Mouse (Mus musculus) kidney, embryonic 15.5 days (tissue): ENCODE measurements around the gene Cstb. TPM values are rescaled to one million over a fixed set of nuclear protein-coding genes. Genes with fewer than 3 reads are reported as not detected.

Experiments
- ATAC-seq: fragments of 200-750 bp; cut with Nextera tagmentation; replicated peaks from 2 replicates; pipeline ENCODE4 v1.8.0; 2017; ENCODE audit warnings: moderate TSS enrichment; ENCODE audit not compliant: low FRiP score
- H3K27ac ChIP-seq: fragments of 300-500 bp; sonication (generic); 2 replicates; pipeline ENCODE4 v1.5.1; 2015; ENCODE audit warnings: mild to moderate bottlenecking, inconsistent platforms
- H3K27me3 ChIP-seq: fragments of 300-500 bp; sonication (generic); 2 replicates; pipeline ENCODE4 v1.6.1; 2015; ENCODE audit warnings: inconsistent platforms
- H3K36me3 ChIP-seq: fragments of 300-500 bp; sonication (generic); 2 replicates; pipeline ENCODE4 v1.6.1; 2015; ENCODE audit warnings: inconsistent platforms
- H3K4me1 ChIP-seq: fragments of 300-500 bp; sonication (generic); 2 replicates; pipeline ENCODE4 v1.6.1; 2015; ENCODE audit warnings: inconsistent platforms
- H3K4me2 ChIP-seq: fragments of 300-500 bp; sonication (generic); 2 replicates; pipeline ENCODE4 v1.6.1; 2015; ENCODE audit warnings: moderate library complexity, mild to moderate bottlenecking, inconsistent platforms
- H3K4me3 ChIP-seq: fragments of 300-500 bp; sonication (generic); replicated peaks from 2 replicates; pipeline ENCODE4 v1.5.1; 2015; ENCODE audit warnings: mild to moderate bottlenecking, inconsistent platforms
- H3K9ac ChIP-seq: fragments of 300-500 bp; sonication (generic); 2 replicates; pipeline ENCODE4 v1.6.1; 2015; ENCODE audit warnings: mild to moderate bottlenecking, inconsistent platforms
- H3K9me3 ChIP-seq: fragments of 300-500 bp; sonication (generic); replicated peaks from 2 replicates; pipeline ENCODE4 v1.6.1; 2016; ENCODE audit warnings: inconsistent platforms
- WGBS: fragments of 180-500 bp; shearing (Covaris S2); methylation state at CpG from one replicate; pipeline ENCODE4 v1.1.7; 2015; ENCODE audit warnings: mixed read lengths; 5-methylcytosine and 5-hydroxymethylcytosine counted together
- polyA plus RNA-seq: library from polyadenylated mRNA; unstranded; fragments of >200 nt; fragmentation: Nextera tagmentation; extraction: Ambion mirVana; gene quantifications from 2 replicates; pipeline ENCODE4 v1.2.1, GENCODE M21; 2015

Cstb gene
- polyA plus RNA-seq, 1 experiment from 2014 or later: 182 TPM

GRCm38 (mm10) chr10:78422614-78423013, 2.9 kb upstream of the Cstb start:
- WGBS: 88% methylated on average over 3 of the region's 3 CpGs
- no peak overlapping the region for H3K4me3 ChIP-seq
- no peak overlapping the region for H3K27ac ChIP-seq
- no peaks in the 10 kb centered on the region for H3K9me3 ChIP-seq
- peaks cover 11% of the 10 kb centered on the region for H3K4me1 ChIP-seq
- ATAC-seq: no peak
- H3K36me3 ChIP-seq: peaks cover 8% of the 10 kb centered on the region
- no peaks in the 10 kb centered on the region for H3K27me3 ChIP-seq
- H3K9ac ChIP-seq: no peak overlapping the region
- no peak overlapping the region for H3K4me2 ChIP-seq

- no peaks in the 10 kb centered on the region for H3K27me3 ChIP-seq
- peak overlapping the region; percentile 72 for H3K4me2 ChIP-seq
- H3K36me3 ChIP-seq: peaks cover 20% of the 10 kb centered on the region
- H3K27ac ChIP-seq: peak overlapping the region; percentile 75
- ATAC-seq: no peak
- 45% methylated on average over 6 of the region's 6 CpGs for WGBS
- no peaks in the 10 kb centered on the region for H3K9me3 ChIP-seq
- peak overlapping the region; percentile 69 for H3K4me3 ChIP-seq
- H3K9ac ChIP-seq: peak overlapping the region; percentile 77
- peaks cover 11% of the 10 kb centered on the region for H3K4me1 ChIP-seq
Observed at GRCm38 (mm10) chr10:78426117-78426735, 757 bp downstream of the Cstb start.

- no peak overlapping the region for H3K4me3 ChIP-seq
- peaks cover 11% of the 10 kb centered on the region for H3K4me1 ChIP-seq
- H3K27ac ChIP-seq: no peak overlapping the region
- no peak overlapping the region for H3K9ac ChIP-seq
- H3K36me3 ChIP-seq: peaks cover 20% of the 10 kb centered on the region
- ATAC-seq: no peak
- H3K9me3 ChIP-seq: no peaks in the 10 kb centered on the region
- no peak overlapping the region for H3K4me2 ChIP-seq
- no peaks in the 10 kb centered on the region for H3K27me3 ChIP-seq
- WGBS: 91% methylated on average over 11 of the region's 11 CpGs
Observed at GRCm38 (mm10) chr10:78428070-78428469, 2.6 kb downstream of the Cstb start.

GRCm38 (mm10) chr10:78429180-78429579, 3.7 kb downstream of the Cstb start:
- Histone ChIP-seq H3K36me3 (peaks cover 20% of the 10 kb centered on the region), H3K9me3 (no peaks in the 10 kb centered on the region), H3K27ac (no peak overlapping the region), H3K9ac (no peak overlapping the region), H3K4me3 (no peak overlapping the region), H3K4me1 (peaks cover 11% of the 10 kb centered on the region), H3K27me3 (no peaks in the 10 kb centered on the region), H3K4me2 (no peak overlapping the region)
- WGBS: 81% methylated on average over 5 of the region's 5 CpGs
- ATAC-seq: no peak

GRCm38 (mm10) chr10:78429776-78430175, 4.3 kb downstream of the Cstb start:
- Histone ChIP-seq H3K27ac (no peak overlapping the region), H3K4me1 (peaks cover 9% of the 10 kb centered on the region), H3K9me3 (no peaks in the 10 kb centered on the region), H3K27me3 (no peaks in the 10 kb centered on the region), H3K4me3 (no peak overlapping the region), H3K4me2 (no peak overlapping the region), H3K36me3 (peaks cover 20% of the 10 kb centered on the region), H3K9ac (no peak overlapping the region)
- WGBS: 92% methylated on average over 2 of the region's 2 CpGs
- ATAC-seq: no peak

- Histone ChIP-seq H3K4me1 (no peaks in the 10 kb centered on the region), H3K4me3 (no peak overlapping the region), H3K9me3 (no peaks in the 10 kb centered on the region), H3K27ac (no peak overlapping the region), H3K9ac (no peak overlapping the region), H3K36me3 (peaks cover 9% of the 10 kb centered on the region), H3K4me2 (no peak overlapping the region), H3K27me3 (no peaks in the 10 kb centered on the region)
- ATAC-seq: no peak
- 74% methylated on average over 3 of the region's 3 CpGs for WGBS
Observed at GRCm38 (mm10) chr10:78432853-78433252, 7.4 kb downstream of the Cstb start.

GRCm38 (mm10) chr10:78438094-78438493, 12.6 kb downstream of the Cstb start:
- 8% methylated on average over 5 of the region's 5 CpGs for WGBS
- H3K27me3 ChIP-seq: no peaks in the 10 kb centered on the region
- ATAC-seq: no peak

GRCm38 (mm10) chr10:78439550-78439949, 14.1 kb downstream of the Cstb start:
- Histone ChIP-seq H3K27ac (no peak overlapping the region), H3K27me3 (no peaks in the 10 kb centered on the region), H3K36me3 (peaks cover 23% of the 10 kb centered on the region), H3K9me3 (no peaks in the 10 kb centered on the region), H3K9ac (no peak overlapping the region), H3K4me3 (no peak overlapping the region), H3K4me1 (no peaks in the 10 kb centered on the region), H3K4me2 (no peak overlapping the region)
- ATAC-seq: no peak
- 56% methylated on average over 5 of the region's 5 CpGs for WGBS

More at GRCm38 (mm10) chr10:78438094-78438493, 12.6 kb downstream of the Cstb start:
- Histone ChIP-seq H3K9ac (no peak overlapping the region), H3K36me3 (peaks cover 15% of the 10 kb centered on the region), H3K4me1 (no peaks in the 10 kb centered on the region), H3K4me3 (no peak overlapping the region), H3K9me3 (no peaks in the 10 kb centered on the region), H3K27ac (no peak overlapping the region), H3K4me2 (no peak overlapping the region)

GRCm38 (mm10) chr10:78439990-78440389, 14.5 kb downstream of the Cstb start:
- Histone ChIP-seq H3K27ac (no peak overlapping the region), H3K9me3 (no peaks in the 10 kb centered on the region), H3K4me1 (no peaks in the 10 kb centered on the region), H3K9ac (no peak overlapping the region), H3K4me2 (no peak overlapping the region), H3K36me3 (peaks cover 28% of the 10 kb centered on the region), H3K27me3 (no peaks in the 10 kb centered on the region), H3K4me3 (no peak overlapping the region)
- ATAC-seq: no peak
- WGBS: 85% methylated on average over 7 of the region's 7 CpGs

- Histone ChIP-seq H3K27ac (no peak overlapping the region), H3K4me1 (no peaks in the 10 kb centered on the region), H3K36me3 (peaks cover 35% of the 10 kb centered on the region), H3K27me3 (no peaks in the 10 kb centered on the region), H3K4me2 (no peak overlapping the region), H3K4me3 (no peak overlapping the region), H3K9ac (no peak overlapping the region), H3K9me3 (no peaks in the 10 kb centered on the region)
- no peak for ATAC-seq
- 72% methylated on average over 9 of the region's 9 CpGs for WGBS
Observed at GRCm38 (mm10) chr10:78440812-78441211, 15.3 kb downstream of the Cstb start.

- no peak for ATAC-seq
- Histone ChIP-seq H3K4me1 (no peaks in the 10 kb centered on the region), H3K4me3 (no peak overlapping the region), H3K36me3 (peaks cover 42% of the 10 kb centered on the region), H3K9me3 (no peaks in the 10 kb centered on the region), H3K27me3 (no peaks in the 10 kb centered on the region), H3K27ac (no peak overlapping the region), H3K9ac (no peak overlapping the region), H3K4me2 (no peak overlapping the region)
- WGBS: 89% methylated on average over 5 of the region's 5 CpGs
Observed at GRCm38 (mm10) chr10:78441606-78442005, 16.1 kb downstream of the Cstb start.

- no peaks in the 10 kb centered on the region for H3K9me3 ChIP-seq
- H3K4me3 ChIP-seq: no peak overlapping the region
- whole genome bisulfite sequencing: 94% methylated on average over 3 of the region's 3 CpGs
- no peak overlapping the region for H3K27ac ChIP-seq
- no peak overlapping the region for H3K4me2 ChIP-seq
- no peaks in the 10 kb centered on the region for H3K27me3 ChIP-seq
- ATAC-seq: no peak
- H3K36me3 ChIP-seq: peaks cover 49% of the 10 kb centered on the region
- no peaks in the 10 kb centered on the region for H3K4me1 ChIP-seq
- H3K9ac ChIP-seq: no peak overlapping the region
Observed at GRCm38 (mm10) chr10:78442292-78442691, 16.8 kb downstream of the Cstb start.

GRCm38 (mm10) chr10:78446195-78446594, 20.7 kb downstream of the Cstb start:
- Histone ChIP-seq H3K4me1 (no peaks in the 10 kb centered on the region), H3K27me3 (no peaks in the 10 kb centered on the region), H3K27ac (no peak overlapping the region), H3K36me3 (peaks cover 73% of the 10 kb centered on the region), H3K4me2 (no peak overlapping the region), H3K4me3 (no peak overlapping the region), H3K9me3 (no peaks in the 10 kb centered on the region), H3K9ac (no peak overlapping the region)
- 94% methylated on average over 3 of the region's 3 CpGs for WGBS
- no peak for ATAC-seq
